Mouse (Mus musculus) frontal cortex, postnatal 25 days (tissue): ENCODE measurements around the gene Asap2.
A peak's percentile ranks its signal among the peaks of the same experiment; 100 is the strongest.

ENCODE experiments used
- DNase-seq, 2 experiments: peaks; one replicate each; pipeline ENCODE4 v3.0.0; 2022; ENCODE audit warnings: low spot score in 2 of 2

Gene Asap2

GRCm38 (mm10) chr12:21315923-21316868 is 325.9 kb downstream of the Asap2 start, which contains the start of gene Iah1:
Gene Iah1, plus strand, starts transcription at chr12:21316389.
- DNase-seq = peak; percentile 62 to 66

- DNase-seq = no peak
Observed at GRCm38 (mm10) chr12:21316869-21317265, 326.6 kb downstream of the Asap2 start.

- DNase-seq = peak; percentile 44 to 54
Observed at GRCm38 (mm10) chr12:21318143-21318895, 328.1 kb downstream of the Asap2 start.
